Mouse (Mus musculus) C2C12 (cell line): ENCODE results near the gene Ube4b.

Source experiments
- CTCF ChIP-seq: IDR thresholded peaks from one replicate; pipeline ENCODE4 v1.5.1; 2011; ENCODE audit not compliant: control insufficient read depth, insufficient read depth, insufficient read length
- USF1 ChIP-seq: IDR thresholded peaks from one replicate; pipeline ENCODE4 v1.6.1; 2011; ENCODE audit warnings: low read depth, mild to moderate bottlenecking, control low read depth, moderate library complexity

GRCm38 (mm10) chr4:149457831-149458430 lies 31.4 kb upstream of the Ube4b start:
- no peak for TF ChIP-seq CTCF
- peak; percentile 1 for TF ChIP-seq USF1
